Mouse (Mus musculus): ENCODE measurements around the gene Bcar3.

Gene Bcar3

DNA sequence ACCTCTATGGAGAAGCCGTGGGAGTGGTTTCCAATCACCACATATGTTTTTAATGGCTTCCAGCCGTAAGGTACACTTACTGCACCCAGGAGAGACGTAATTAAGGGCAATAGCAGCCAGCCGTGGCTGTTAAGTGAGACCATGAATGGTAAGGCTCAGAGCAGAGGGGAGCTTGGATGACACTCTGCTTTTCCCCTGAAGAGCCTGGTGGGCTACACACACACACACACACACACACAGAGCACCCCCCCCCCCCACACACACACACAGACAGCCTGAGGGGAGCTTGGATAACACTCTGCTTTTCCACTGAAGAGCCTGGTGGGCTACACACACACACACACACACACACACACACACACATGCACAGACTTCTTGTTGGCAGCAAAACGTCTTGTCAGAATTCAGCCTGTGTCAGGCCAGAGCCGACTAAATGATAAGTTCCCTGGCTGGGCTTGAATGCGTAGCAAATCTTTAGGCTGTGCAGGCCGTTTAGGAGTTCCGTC lies 224.3 kb downstream of the Bcar3 start:
- no peak for DNase-seq

DNA sequence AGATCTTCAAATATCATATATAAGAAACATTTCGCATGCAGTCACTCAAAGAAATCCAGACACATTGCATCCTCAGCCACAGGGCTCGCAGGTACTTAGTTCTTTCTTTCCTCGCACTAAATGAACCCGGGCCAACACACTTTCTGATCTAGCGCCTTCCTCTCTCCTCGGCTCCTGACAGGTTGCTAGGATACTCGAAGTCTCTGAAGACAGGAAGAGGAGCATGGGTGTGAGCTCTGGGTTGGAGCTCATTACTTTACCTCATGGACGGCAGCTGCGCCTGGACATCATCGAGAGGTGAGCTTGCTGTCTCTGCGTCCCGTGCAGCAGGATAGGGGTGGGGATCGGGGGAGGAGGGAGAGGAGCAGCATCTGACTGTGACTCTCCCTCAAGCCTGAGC lies 225.1 kb downstream of the Bcar3 start:
- no peak for DNase-seq

DNA sequence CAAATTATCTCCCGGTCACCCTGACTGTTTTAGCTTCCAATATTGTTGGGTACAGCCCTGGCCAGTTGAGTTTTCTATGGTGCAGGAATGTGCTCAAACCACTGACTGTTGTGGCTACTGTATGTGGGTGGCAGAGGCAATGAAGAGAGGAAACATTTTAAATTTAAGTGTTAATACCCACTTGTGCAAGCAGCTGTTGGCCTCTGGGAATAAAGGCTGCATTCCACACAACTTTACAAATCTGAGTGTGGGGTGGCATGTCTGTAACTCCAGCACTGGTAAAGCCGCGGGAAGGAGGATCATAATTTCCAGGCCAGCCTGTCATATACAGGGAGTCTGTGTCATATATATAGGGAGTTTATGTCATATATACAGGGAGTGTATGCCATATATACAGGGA lies 226.4 kb downstream of the Bcar3 start:
- no peak for DNase-seq

DNA sequence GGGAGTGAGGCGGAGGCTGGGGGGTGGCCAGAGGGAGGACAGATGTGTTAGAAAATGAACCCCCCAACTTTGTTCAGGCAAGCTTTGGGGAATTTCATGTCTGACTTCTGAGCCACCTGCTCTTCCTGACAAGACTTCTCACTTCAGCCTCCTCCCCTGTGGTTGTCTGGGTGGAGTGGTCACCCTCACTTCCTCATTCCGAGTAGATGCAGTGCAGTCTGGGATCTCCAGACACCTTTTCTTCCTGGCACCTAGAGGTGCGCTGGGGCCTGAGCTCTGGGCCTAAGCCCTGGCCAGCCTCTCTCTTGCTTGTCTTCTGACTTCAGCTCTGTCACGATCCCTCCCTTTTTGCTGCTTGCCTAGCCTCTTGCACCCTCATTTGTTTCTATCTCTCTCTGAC lies 226.9 kb downstream of the Bcar3 start:
- no peak for DNase-seq

DNA sequence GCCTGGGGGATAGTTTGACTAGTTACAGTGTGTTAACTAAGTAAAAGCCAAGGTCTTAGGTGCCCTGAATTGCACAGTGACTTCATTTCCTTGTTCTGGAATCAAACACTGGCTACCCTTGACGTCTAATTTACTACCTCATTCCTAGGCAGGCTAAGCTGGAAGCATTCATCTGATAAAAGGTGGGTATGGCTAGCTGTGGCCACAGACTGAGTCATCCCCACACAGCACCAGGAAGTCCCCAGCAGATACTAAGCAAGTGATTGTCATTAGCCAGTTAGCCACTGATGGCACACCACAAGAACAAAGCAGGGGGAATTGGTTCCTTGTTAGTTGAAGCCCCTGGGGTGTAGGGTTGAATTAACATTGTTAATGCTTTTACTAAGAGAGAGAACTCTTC lies 227.4 kb downstream of the Bcar3 start:
- DNase-seq, result no peak

DNA sequence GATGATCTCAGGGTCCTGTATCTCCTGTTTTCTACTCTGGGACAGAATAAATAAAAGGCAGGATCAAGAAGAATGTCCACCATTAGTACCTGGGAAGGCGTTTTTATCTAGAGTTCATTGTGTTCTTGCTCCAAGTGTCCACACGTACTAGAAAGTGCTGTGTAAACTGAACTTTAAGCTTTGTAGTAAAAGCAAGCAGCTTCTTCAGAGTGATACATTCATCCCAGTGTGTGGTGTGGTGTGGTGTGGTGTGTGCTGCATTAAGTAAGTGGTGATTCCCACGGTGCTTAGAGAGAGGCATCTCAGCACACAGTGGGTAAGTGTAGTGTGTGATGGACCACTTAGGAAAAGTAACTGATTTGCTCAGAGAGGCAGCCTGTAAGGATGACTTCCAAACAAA lies 234.5 kb downstream of the Bcar3 start:
- DNase-seq, result no peak

DNA sequence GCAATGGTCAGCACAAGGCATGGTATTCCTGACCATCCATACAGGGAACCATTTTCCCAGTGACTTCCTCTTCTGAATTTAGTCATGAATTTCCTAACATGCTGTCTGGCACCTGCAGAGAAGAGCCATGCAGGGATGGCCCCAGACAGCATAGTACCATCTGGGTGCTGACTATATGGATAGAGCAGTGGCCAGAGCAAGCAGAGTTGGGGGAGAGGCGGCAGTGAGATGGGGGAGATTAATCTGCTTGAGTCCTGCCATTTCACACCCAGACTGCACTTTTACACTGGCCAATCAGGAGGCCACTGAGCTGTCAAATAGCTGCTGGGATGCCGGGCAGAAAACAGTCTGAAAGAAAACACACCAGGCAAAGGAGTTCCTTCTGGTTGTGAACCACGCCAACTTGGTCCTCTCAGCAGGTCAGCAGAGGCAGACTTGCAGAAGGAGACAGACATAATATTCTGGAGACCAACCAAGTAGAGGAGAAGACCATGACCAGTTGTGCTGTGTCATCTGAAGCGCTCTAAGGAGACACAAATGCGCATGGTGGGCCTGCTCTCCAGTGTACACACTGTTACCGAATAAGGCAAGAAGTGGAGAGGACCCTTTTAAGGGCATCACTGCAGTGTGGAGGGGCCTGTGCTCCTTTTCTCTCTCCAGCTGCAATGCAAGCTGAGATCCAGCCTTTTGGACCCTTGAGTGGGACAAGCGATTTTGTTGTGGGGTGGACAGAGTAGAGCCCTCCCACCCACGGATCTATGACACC lies 242.2 kb downstream of the Bcar3 start:
- no peak for DNase-seq

DNA sequence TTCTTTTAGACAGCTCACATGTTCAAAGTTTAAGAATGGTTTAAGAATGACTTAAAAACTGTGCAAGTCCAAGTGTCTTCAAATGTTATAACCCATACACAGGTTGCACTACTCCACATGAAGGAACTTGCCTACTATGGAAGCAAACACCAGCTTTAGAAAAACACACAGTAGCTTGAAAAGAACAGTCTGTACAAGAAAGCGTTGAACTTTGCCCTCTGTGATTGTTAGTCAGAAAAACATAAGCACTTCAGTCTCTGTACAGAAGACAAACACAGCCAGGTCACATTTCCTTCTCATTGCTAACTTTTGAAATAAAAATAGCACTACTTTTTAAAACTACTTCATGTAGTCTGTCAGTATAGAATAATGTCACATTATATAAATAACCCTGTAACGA lies 244.9 kb downstream of the Bcar3 start:
- DNase-seq, result no peak

DNA sequence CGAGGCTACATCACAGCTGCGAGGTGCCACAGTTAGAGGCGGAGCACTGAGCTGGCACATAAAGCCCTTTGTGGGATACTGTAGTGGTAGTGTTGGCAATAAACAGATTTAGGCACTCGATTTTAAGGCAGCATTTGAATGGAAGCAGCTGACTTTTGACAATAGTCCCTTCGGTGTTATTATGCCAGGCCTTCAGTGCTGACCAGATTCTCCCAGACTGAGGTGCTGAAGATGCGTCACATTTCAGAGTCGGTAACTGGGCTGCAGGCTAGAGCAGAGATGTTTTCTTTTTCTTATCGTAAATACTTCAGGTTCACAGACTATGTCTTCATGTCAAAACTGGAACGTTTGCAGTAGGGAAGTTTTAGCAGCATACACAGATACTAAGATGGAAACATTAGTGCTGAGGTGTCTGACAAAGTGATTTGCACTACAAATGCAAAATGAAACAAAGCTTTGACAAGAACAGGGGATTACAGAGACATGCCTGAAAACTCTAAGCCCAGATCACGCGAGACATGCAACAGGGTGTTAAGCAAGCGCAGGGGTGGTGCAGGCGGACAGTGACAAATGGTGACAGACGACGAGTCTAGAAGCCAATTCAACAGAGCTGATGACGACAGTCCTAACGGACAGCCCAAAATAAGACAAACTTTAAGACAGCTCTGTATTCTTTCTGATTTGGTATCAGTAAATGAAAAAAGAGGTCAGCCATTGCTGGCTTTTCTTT lies 246.2 kb downstream of the Bcar3 start:
- no peak for DNase-seq

DNA sequence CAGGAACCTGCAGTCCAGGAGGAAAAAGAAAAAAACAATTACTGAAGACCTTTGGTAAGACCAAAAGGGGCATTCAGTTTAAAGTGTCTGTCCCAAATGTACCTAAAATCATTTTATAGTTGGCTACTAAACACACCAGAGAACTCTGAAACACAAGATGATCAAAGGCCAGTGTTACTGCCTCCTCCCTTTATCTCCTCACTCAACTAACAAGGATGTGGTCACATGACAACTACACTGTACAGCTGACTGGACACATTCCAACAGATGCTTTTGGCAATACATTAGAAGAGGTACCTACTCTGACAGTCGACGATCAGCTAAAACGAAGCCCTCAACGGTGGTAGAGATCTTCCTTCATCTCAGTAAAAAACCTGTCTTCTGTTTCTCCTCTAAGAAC lies 247.0 kb downstream of the Bcar3 start:
- no peak for DNase-seq

DNA sequence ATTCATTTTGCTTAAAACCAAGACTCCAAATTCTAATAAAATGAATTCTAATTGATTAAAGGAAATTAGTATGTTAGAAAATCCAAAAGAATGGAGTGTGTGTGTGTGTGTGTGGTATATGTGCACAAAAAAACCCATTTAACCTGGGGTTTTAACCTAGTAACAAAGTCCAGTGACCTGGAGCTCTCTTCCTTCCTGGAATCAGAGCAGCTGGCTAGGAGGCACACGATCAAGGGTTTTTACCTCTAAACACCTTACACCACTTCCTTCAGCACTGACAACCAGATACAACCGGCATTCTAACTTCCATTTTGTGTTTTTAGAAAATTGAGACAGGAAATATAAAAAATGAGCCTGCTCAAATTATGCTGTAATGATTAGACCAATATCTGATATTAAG lies 251.4 kb downstream of the Bcar3 start:
- no peak for DNase-seq

DNA sequence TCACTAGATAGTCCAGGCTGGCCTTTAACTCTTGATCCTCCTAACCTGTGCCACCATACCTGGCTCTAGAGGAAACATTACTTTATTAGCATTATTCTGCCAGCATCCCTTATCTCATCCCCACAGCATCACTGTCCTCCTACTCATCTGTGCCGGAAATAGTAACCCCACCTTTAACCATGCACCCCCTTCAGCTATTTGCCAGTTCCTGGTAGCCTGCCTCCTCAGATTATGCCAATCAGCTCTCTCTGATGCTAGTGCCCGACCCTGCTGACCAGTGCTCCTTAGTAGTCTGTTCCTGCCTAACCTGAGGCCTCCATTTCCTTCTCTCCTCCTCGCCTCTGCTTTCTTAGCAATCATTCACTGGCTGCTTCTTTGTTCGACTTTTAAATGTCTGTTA lies 253.5 kb downstream of the Bcar3 start:
- no peak for DNase-seq

DNA sequence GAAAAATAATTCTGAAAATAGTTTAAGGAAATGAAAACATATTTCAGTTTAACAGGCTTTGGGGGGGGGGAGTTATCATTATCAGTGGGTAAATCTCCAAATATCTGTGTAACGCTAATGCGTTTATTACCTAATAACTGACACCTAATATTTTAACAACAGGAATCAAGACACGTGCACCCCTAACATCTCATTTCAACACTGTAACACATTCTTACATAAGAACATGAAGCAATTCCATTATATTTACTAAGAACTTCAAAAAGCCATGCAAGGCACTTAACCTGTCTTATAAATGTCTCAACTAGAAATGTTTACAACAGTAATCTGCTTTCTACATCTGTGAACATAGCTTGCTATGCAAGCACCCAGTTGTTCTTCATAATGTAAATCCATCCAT lies 257.2 kb downstream of the Bcar3 start:
- DNase-seq, result no peak

DNA sequence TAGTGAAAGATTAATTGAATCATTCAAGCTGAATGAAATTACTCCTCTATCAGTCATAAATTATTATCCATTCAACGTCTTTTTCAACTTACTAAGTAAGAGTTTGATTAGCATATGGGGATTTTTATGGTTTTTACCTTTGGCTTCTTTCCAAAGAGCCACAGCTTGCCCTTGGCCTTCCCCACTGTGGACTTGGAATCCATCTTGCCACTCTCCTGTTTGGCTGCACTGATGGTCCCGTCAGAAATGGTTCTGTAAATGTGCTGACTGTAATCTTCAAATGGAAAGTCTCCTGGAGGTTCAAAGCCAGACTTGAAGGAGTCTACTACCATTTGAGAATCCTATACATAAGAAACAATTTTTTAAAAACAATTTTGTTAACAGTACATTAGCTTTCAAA lies 263.8 kb downstream of the Bcar3 start:
- DNase-seq, result no peak

DNA sequence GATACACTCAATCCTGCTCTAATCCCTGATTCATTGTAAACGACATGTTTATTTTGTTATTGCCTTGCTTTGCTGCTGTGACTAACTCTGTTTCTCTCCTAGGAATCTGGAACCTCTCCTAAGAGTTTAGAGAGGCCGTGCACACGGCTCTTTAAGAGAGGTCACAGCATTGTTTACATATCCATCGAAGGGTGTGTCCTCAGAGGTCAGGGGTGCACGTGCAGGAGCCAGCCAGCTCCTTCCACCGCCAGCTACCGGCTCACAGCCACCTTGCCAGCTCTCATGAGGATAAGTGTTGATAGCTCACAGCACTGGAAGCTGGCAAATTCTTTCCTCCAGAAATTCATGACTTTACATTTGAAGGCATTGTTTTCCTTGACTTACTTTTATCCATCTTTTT lies 271.3 kb downstream of the Bcar3 start:
- DNase-seq, result peak; percentile 16

DNA sequence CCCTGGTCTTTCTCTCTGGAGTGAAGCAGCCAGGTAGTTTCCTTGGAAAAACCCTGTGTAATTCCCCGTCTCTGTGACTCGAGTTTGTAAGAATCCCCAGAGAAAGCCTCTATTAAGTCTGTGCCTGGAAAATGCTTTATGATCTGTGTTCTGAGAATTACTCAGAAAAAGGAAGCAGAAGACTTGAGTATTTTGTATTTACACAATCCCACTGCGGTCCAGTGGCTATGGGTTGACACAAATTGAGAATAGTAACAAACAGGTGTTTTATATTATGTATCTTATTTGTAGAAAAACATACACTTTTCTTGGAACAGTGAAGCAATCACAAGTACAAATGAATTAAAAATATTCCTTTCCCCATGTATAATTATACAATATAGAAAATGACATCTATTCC lies 272.2 kb downstream of the Bcar3 start:
- DNase-seq, result no peak

DNA sequence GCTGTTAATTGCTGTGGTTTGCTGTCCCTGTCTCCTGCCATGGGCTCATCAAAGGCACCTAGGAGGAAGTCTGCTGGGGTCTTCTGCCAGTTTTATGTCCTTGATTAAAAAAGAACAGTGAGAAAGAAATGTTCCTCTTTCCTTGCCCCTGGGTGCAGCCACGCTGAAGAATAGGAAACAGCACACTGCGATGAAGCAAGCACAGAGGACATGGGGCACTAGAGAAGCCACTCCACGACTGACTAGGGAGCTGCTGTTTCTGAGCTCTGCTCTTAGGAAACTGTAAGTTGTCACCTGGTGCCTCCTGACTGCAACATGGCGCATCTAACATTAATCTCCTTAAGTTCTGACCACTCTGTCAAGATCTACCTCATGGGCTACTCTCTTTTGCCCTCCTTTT lies 272.6 kb downstream of the Bcar3 start:
- DNase-seq, result peak; percentile 13

DNA sequence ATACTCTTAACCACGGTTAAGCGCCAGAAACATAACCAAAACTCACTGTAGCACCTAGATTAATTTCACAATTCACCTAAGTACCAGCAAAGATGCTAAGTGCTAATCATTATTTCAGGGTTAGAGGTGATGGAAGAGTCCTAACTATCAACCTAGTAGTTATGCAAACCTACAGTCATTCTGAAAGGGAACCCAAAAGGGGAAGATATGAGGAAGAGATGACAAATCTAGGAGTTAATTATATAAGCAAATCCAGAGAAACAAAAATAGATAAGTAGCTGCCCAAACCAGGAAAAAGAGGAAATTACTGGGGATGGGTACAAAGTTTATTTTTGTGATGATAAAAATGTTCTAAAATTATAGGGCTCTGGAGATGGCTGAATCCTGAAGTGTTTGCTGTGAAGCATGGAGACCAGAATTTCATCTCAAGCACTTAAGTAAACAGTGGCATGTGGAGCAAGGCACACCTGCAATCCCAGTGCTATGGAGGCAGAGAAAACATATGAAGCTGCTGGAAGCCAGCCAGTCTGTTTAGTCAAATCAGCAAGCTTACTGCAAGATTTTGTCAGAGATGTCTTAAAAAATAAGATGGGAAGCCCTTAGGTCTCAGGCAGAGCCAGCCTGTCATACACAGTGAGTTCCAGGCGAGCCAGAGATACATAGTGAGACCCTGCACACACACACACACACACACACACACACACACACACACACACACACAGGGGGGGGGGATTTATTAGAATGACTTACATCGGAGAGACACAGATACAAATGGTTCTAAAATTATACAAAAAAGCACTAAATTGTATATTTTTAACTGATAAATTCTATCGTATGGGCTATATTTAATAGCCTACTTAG lies 279.7 kb downstream of the Bcar3 start:
- peak; percentile 17 for DNase-seq

DNA sequence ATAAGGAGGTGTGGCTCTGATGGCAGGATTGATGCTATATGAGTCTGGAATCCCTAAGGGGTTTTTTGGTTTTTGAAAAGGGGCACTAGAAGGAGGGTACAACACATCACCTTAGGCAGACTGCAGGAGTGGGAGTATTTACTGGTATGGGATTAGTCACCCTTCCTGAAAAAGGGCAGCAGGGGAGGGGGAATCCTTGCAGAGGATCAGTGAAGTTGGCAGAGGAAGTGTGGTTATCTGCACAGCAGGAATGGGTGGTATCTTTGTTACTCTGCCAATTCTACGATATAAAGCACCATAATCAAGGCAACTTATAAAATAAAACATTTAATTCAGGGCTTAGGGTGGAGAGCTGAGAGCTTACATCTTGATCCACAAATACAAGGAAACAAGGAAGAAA lies 281.0 kb downstream of the Bcar3 start:
- DNase-seq, result no peak

DNA sequence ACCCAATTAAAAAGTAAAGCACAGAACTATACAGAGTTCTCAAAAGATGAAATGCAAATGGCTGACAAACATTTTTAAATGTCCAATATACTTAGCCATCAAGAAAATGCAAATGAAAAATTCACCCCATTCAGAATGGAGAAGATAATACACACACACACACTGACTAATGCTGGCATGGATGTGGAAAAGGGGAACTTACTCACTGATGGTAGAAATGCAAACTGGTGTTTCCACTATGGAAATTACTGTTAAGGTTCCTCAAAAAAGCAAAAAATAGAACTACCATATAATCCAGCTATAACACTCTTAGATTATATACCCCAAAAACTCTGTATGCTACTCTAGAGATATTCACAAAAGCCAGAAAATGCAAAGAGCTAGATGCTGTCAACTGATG lies 283.4 kb downstream of the Bcar3 start:
- no peak for DNase-seq

Data from lung, postnatal 14 days (tissue).